Mouse (Mus musculus): ENCODE measurements around the gene Rc3h1. TPM values are rescaled to one million over a fixed set of nuclear protein-coding genes. Genes with fewer than 3 reads are reported as not detected.
"Not testable (repeated sequence)": the region's sequence is repeated elsewhere in the genome, so short reads cannot be mapped to it uniquely, and the experiment has no call there.

Gene Rc3h1
- polyA plus RNA-seq, 1 experiment from 2014 or later, result 10.4 TPM

- peaks cover 4% of the 10 kb centered on the region; the same call in 1 of the 2 replicates for H3K36me3 ChIP-seq (ENCODE audit: control insufficient read depth, insufficient read depth, low read length)
- H3K4me2 ChIP-seq (ENCODE audit: low read length), result no peak overlapping the region
- no peak overlapping the region for H3K4me3 ChIP-seq (ENCODE audit: low read depth, low read length)
- no peaks in the 10 kb centered on the region for H3K4me1 ChIP-seq (replicated peaks; ENCODE audit: control insufficient read depth, insufficient read depth, low read length)
- H3K9me3 ChIP-seq (ENCODE audit: control insufficient read depth, low read length), result no peaks in the 10 kb centered on the region
- no peak overlapping the region for H3K9ac ChIP-seq (ENCODE audit: low read length)
- DNase-seq (ENCODE audit: low spot score) (no peak), ATAC-seq (replicated peaks; ENCODE audit: low FRiP score, low TSS enrichment, low read depth) (no peak)
- no peak overlapping the region for H3K27ac ChIP-seq (ENCODE audit: low read depth)
- 68% methylated on average over 5 of the region's 5 CpGs for WGBS
- H3K27me3 ChIP-seq (replicated peaks; ENCODE audit: control insufficient read depth, insufficient read depth, low read length), result no peaks in the 10 kb centered on the region
These were observed 73.8 kb downstream of the Rc3h1 start for GRCm38 (mm10) chr1:160980021-160980420.

- DNase-seq (ENCODE audit: low spot score) (no peak), ATAC-seq (replicated peaks; ENCODE audit: low FRiP score, low TSS enrichment, low read depth) (no peak)
- Histone ChIP-seq H3K4me2 (ENCODE audit: low read length) (no peak overlapping the region), H3K27me3 (replicated peaks; ENCODE audit: control insufficient read depth, insufficient read depth, low read length) (no peaks in the 10 kb centered on the region), H3K27ac (ENCODE audit: low read depth) (no peak overlapping the region), H3K4me3 (ENCODE audit: low read depth, low read length) (no peak overlapping the region), H3K9ac (ENCODE audit: low read length) (no peak overlapping the region), H3K9me3 (ENCODE audit: control insufficient read depth, low read length) (no peaks in the 10 kb centered on the region), H3K36me3 (ENCODE audit: control insufficient read depth, insufficient read depth, low read length) (peaks cover 4% of the 10 kb centered on the region; the same call in 1 of the 2 replicates), H3K4me1 (replicated peaks; ENCODE audit: control insufficient read depth, insufficient read depth, low read length) (no peaks in the 10 kb centered on the region)
- WGBS, result 60% methylated on average over 8 of the region's 8 CpGs
These were observed 74.5 kb downstream of the Rc3h1 start for GRCm38 (mm10) chr1:160980537-160981234.

- no peak overlapping the region for H3K27ac ChIP-seq (ENCODE audit: low read depth)
- no peaks in the 10 kb centered on the region for H3K4me1 ChIP-seq (replicated peaks; ENCODE audit: control insufficient read depth, insufficient read depth, low read length)
- no peak overlapping the region for H3K4me2 ChIP-seq (ENCODE audit: low read length)
- 77% methylated on average over 4 of the region's 4 CpGs for WGBS
- no peak overlapping the region for H3K9ac ChIP-seq (ENCODE audit: low read length)
- H3K4me3 ChIP-seq (ENCODE audit: low read depth, low read length), result no peak overlapping the region
- ATAC-seq (replicated peaks; ENCODE audit: low FRiP score, low TSS enrichment, low read depth) (no peak), DNase-seq (ENCODE audit: low spot score) (no peak)
- H3K9me3 ChIP-seq (ENCODE audit: control insufficient read depth, low read length), result no peaks in the 10 kb centered on the region
- H3K36me3 ChIP-seq (ENCODE audit: control insufficient read depth, insufficient read depth, low read length), result no peaks in the 10 kb centered on the region
- H3K27me3 ChIP-seq (replicated peaks; ENCODE audit: control insufficient read depth, insufficient read depth, low read length), result no peaks in the 10 kb centered on the region
These were observed 75.1 kb downstream of the Rc3h1 start for GRCm38 (mm10) chr1:160981337-160981736.

GRCm38 (mm10) chr1:160982887-160983286, 76.7 kb downstream of the Rc3h1 start:
- DNase-seq (ENCODE audit: low spot score) (no peak), ATAC-seq (replicated peaks; ENCODE audit: low FRiP score, low TSS enrichment, low read depth) (no peak)
- Histone ChIP-seq H3K27me3 (replicated peaks; ENCODE audit: control insufficient read depth, insufficient read depth, low read length) (no peaks in the 10 kb centered on the region), H3K4me3 (ENCODE audit: low read depth, low read length) (no peak overlapping the region), H3K9ac (ENCODE audit: low read length) (no peak overlapping the region), H3K27ac (ENCODE audit: low read depth) (no peak overlapping the region), H3K4me2 (ENCODE audit: low read length) (no peak overlapping the region), H3K9me3 (ENCODE audit: control insufficient read depth, low read length) (no peaks in the 10 kb centered on the region), H3K36me3 (ENCODE audit: control insufficient read depth, insufficient read depth, low read length) (no peaks in the 10 kb centered on the region), H3K4me1 (replicated peaks; ENCODE audit: control insufficient read depth, insufficient read depth, low read length) (no peaks in the 10 kb centered on the region)
- 67% methylated on average over 3 of the region's 3 CpGs for WGBS

GRCm38 (mm10) chr1:160984731-160985130, 78.5 kb downstream of the Rc3h1 start:
- not testable (repeated sequence) for ATAC-seq (replicated peaks; ENCODE audit: low FRiP score, low TSS enrichment, low read depth); H3K27me3 ChIP-seq (replicated peaks; ENCODE audit: control insufficient read depth, insufficient read depth, low read length); H3K27ac ChIP-seq (ENCODE audit: low read depth); H3K9ac ChIP-seq (ENCODE audit: low read length); H3K4me1 ChIP-seq (replicated peaks; ENCODE audit: control insufficient read depth, insufficient read depth, low read length); DNase-seq (ENCODE audit: low spot score); H3K36me3 ChIP-seq (ENCODE audit: control insufficient read depth, insufficient read depth, low read length); H3K4me2 ChIP-seq (ENCODE audit: low read length); H3K4me3 ChIP-seq (ENCODE audit: low read depth, low read length); H3K9me3 ChIP-seq (ENCODE audit: control insufficient read depth, low read length)
- WGBS, result 81% methylated on average over 1 of the region's 1 CpGs

GRCm38 (mm10) chr1:160985477-160985876, 79.3 kb downstream of the Rc3h1 start:
- ATAC-seq (replicated peaks; ENCODE audit: low FRiP score, low TSS enrichment, low read depth), result no peak

GRCm38 (mm10) chr1:160986881-160987635, 80.8 kb downstream of the Rc3h1 start:
- Histone ChIP-seq H3K9ac (ENCODE audit: low read length) (no peak overlapping the region), H3K4me2 (ENCODE audit: low read length) (no peak overlapping the region), H3K27ac (ENCODE audit: low read depth) (no peak overlapping the region), H3K27me3 (replicated peaks; ENCODE audit: control insufficient read depth, insufficient read depth, low read length) (no peaks in the 10 kb centered on the region), H3K9me3 (ENCODE audit: control insufficient read depth, low read length) (no peaks in the 10 kb centered on the region), H3K4me1 (replicated peaks; ENCODE audit: control insufficient read depth, insufficient read depth, low read length) (no peaks in the 10 kb centered on the region), H3K36me3 (ENCODE audit: control insufficient read depth, insufficient read depth, low read length) (no peaks in the 10 kb centered on the region), H3K4me3 (ENCODE audit: low read depth, low read length) (no peak overlapping the region)
- DNase-seq (ENCODE audit: low spot score) (no peak), ATAC-seq (replicated peaks; ENCODE audit: low FRiP score, low TSS enrichment, low read depth) (no peak)
- WGBS, result 75% methylated on average over 17 of the region's 17 CpGs

More at GRCm38 (mm10) chr1:160985477-160985876, 79.3 kb downstream of the Rc3h1 start:
- Histone ChIP-seq H3K9me3 (ENCODE audit: control insufficient read depth, low read length) (no peaks in the 10 kb centered on the region), H3K4me3 (ENCODE audit: low read depth, low read length) (no peak overlapping the region), H3K4me2 (ENCODE audit: low read length) (no peak overlapping the region), H3K9ac (ENCODE audit: low read length) (no peak overlapping the region), H3K4me1 (replicated peaks; ENCODE audit: control insufficient read depth, insufficient read depth, low read length) (no peaks in the 10 kb centered on the region), H3K27ac (ENCODE audit: low read depth) (no peak overlapping the region), H3K27me3 (replicated peaks; ENCODE audit: control insufficient read depth, insufficient read depth, low read length) (no peaks in the 10 kb centered on the region), H3K36me3 (ENCODE audit: control insufficient read depth, insufficient read depth, low read length) (no peaks in the 10 kb centered on the region)
- 87% methylated on average over 6 of the region's 6 CpGs for WGBS
- no peak for DNase-seq (ENCODE audit: low spot score)

- Histone ChIP-seq H3K9me3 (ENCODE audit: control insufficient read depth, low read length) (no peaks in the 10 kb centered on the region), H3K36me3 (ENCODE audit: control insufficient read depth, insufficient read depth, low read length) (no peaks in the 10 kb centered on the region), H3K27ac (ENCODE audit: low read depth) (no peak overlapping the region), H3K27me3 (replicated peaks; ENCODE audit: control insufficient read depth, insufficient read depth, low read length) (no peaks in the 10 kb centered on the region), H3K4me2 (ENCODE audit: low read length) (no peak overlapping the region), H3K4me1 (replicated peaks; ENCODE audit: control insufficient read depth, insufficient read depth, low read length) (no peaks in the 10 kb centered on the region), H3K9ac (ENCODE audit: low read length) (no peak overlapping the region), H3K4me3 (ENCODE audit: low read depth, low read length) (no peak overlapping the region)
- DNase-seq (ENCODE audit: low spot score) (peak; percentile 21), ATAC-seq (replicated peaks; ENCODE audit: low FRiP score, low TSS enrichment, low read depth) (no peak)
- 87% methylated on average over 14 of the region's 15 CpGs for whole genome bisulfite sequencing
These were observed 83.2 kb downstream of the Rc3h1 start for GRCm38 (mm10) chr1:160989395-160989794.
